Mouse (Mus musculus) kidney, embryonic 14.5 days (tissue): ENCODE results near the gene Adgrl3. TPM values are rescaled to one million over a fixed set of nuclear protein-coding genes. Genes with fewer than 3 reads are reported as not detected.

Experiments used
- ATAC-seq: fragments of 200-750 bp; cut with Nextera tagmentation; 2 replicates; pipeline ENCODE4 v1.8.0; 2017; ENCODE audit warnings: moderate number of reproducible peaks, mild to moderate bottlenecking, moderate TSS enrichment, moderate library complexity; ENCODE audit not compliant: low FRiP score, low TSS enrichment
- H3K27ac ChIP-seq: fragments of 300-500 bp; sonication (generic); 2 replicates; pipeline ENCODE4 v1.5.1; 2014; ENCODE audit warnings: low read depth, mild to moderate bottlenecking, low read length, moderate library complexity, mixed read lengths
- H3K27me3 ChIP-seq: fragments of 300-500 bp; sonication (generic); 2 replicates; pipeline ENCODE4 v1.6.1; 2014; ENCODE audit warnings: mild to moderate bottlenecking, low read length; ENCODE audit not compliant: control insufficient read depth, insufficient read depth
- H3K36me3 ChIP-seq: fragments of 300-500 bp; sonication (generic); 2 replicates; pipeline ENCODE4 v1.6.1; 2014; ENCODE audit warnings: low read length, mixed read lengths; ENCODE audit not compliant: control insufficient read depth, insufficient read depth
- H3K4me1 ChIP-seq: fragments of 300-500 bp; sonication (generic); 2 replicates; pipeline ENCODE4 v1.6.1; 2014; ENCODE audit warnings: low read length, mixed read lengths; ENCODE audit not compliant: control insufficient read depth, insufficient read depth
- H3K4me2 ChIP-seq: fragments of 300-500 bp; sonication (generic); replicated peaks from 2 replicates; pipeline ENCODE4 v1.6.1; 2014; ENCODE audit warnings: low read depth, mild to moderate bottlenecking, low read length
- H3K4me3 ChIP-seq: fragments of 300-500 bp; sonication (generic); 2 replicates; pipeline ENCODE4 v1.5.1; 2014; ENCODE audit warnings: mild to moderate bottlenecking, low read length
- H3K9ac ChIP-seq: fragments of 300-500 bp; sonication (generic); 2 replicates; pipeline ENCODE4 v1.6.1; 2014; ENCODE audit warnings: low read depth, mild to moderate bottlenecking, low read length, moderate library complexity
- H3K9me3 ChIP-seq: fragments of 300-500 bp; sonication (generic); 2 replicates; pipeline ENCODE4 v1.6.1; 2016; ENCODE audit warnings: low read length; ENCODE audit not compliant: control insufficient read depth
- WGBS: fragments of 180-500 bp; shearing (Covaris S2); extraction: QIAGEN DNeasy Blood & Tissue Kit; methylation state at CpG from one replicate; pipeline ENCODE4 v1.1.7; 2014; 5-methylcytosine and 5-hydroxymethylcytosine counted together
- polyA plus RNA-seq: library from polyadenylated mRNA; unstranded; fragments of >200 nt; fragmentation: Nextera tagmentation; extraction: Ambion mirVana; gene quantifications from 2 replicates; pipeline ENCODE4 v1.2.1, GENCODE M21; 2014

The Adgrl3 gene
- polyA plus RNA-seq, 1 experiment from 2014 or later = 28.2 TPM

GRCm38 (mm10) chr5:81564294-81564693 is 544.4 kb downstream of the Adgrl3 start:
- Histone ChIP-seq H3K27me3 (no peaks in the 10 kb centered on the region), H3K36me3 (no peaks in the 10 kb centered on the region), H3K4me1 (no peaks in the 10 kb centered on the region), H3K27ac (no peak overlapping the region), H3K9me3 (no peaks in the 10 kb centered on the region), H3K4me2 (no peak overlapping the region), H3K9ac (no peak overlapping the region), H3K4me3 (no peak overlapping the region)
- ATAC-seq = no peak
- 58% methylated on average over 1 of the region's 1 CpGs for WGBS

DNA sequence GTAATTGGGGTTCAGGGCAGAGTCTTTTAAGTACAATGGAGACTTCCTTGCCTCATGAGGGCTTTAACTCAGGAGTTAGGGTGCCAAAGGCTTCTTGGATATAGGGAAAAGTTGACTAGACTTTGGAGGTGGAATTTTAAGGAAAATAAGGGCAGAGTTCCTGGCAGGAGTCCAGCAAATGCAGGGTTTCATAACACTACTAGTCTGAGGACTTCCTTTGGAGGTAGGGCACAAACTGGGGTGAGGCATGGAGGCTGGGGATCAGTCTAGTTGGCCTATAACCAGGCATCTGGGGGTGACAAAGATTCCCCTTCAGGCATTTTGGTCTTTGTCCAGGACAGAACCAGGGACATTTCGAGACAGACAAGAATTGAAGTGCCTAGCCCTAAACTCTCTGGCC is 546.6 kb downstream of the Adgrl3 start:
- WGBS = 86% methylated on average over 1 of the region's 1 CpGs
- ATAC-seq = no peak
- Histone ChIP-seq H3K4me1 (no peaks in the 10 kb centered on the region), H3K36me3 (no peaks in the 10 kb centered on the region), H3K27me3 (no peaks in the 10 kb centered on the region), H3K4me3 (no peak overlapping the region), H3K9ac (no peak overlapping the region), H3K27ac (no peak overlapping the region), H3K4me2 (no peak overlapping the region), H3K9me3 (no peaks in the 10 kb centered on the region)

DNA sequence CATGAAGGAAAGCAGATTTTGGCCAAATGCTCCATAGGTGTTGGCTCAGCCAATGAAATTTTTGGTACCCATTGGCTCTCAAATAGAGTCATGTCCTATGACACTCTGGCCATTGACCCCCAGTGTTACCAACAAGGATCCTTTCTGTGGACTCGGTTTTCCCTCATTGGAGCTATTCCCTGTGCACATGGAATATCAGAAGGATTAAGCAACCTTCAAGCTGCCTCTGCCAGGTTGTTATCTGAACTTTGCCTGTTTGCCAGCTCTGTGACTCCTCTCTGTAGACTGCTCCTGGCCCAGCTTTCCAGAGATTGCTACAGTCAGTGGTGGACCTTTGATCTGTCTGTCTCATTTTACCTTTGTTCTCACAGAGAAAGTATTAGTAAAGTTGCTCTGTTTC is 548.8 kb downstream of the Adgrl3 start:
- Histone ChIP-seq H3K9ac (no peak overlapping the region), H3K4me1 (no peaks in the 10 kb centered on the region), H3K27me3 (no peaks in the 10 kb centered on the region), H3K36me3 (no peaks in the 10 kb centered on the region), H3K4me3 (no peak overlapping the region), H3K4me2 (no peak overlapping the region), H3K9me3 (no peaks in the 10 kb centered on the region), H3K27ac (no peak overlapping the region)
- no peak for ATAC-seq
- 71% methylated on average over 1 of the region's 1 CpGs for WGBS

DNA sequence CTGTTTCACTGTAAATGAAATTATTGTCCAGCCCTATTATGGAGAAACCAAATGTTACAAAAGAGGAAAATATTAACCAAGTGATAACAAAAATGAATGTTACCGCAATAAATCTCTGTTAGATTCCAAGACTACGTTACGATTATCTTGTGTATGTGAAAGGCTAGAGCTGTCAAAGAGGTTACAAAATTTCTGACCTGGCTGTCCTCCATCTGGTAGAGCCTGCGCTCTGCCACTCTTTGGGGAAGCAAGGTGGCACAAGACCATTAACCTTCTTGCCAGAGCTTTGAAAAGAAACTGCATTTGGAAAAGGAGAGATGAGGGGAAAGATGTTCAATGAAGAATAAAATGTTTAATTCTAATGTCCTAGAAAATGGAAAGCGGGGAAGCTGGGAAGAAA is 562.9 kb downstream of the Adgrl3 start:
- ATAC-seq = no peak
- H3K36me3 ChIP-seq = no peaks in the 10 kb centered on the region
- H3K27ac ChIP-seq = no peak overlapping the region
- WGBS = 86% methylated on average over 5 of the region's 5 CpGs
- no peaks in the 10 kb centered on the region for H3K9me3 ChIP-seq
- H3K4me1 ChIP-seq = no peaks in the 10 kb centered on the region
- no peak overlapping the region for H3K9ac ChIP-seq
- H3K27me3 ChIP-seq = no peaks in the 10 kb centered on the region
- no peak overlapping the region for H3K4me3 ChIP-seq
- H3K4me2 ChIP-seq = no peak overlapping the region

- no peak overlapping the region for H3K4me3 ChIP-seq
- WGBS = 63% methylated on average over 3 of the region's 3 CpGs
- no peaks in the 10 kb centered on the region for H3K4me1 ChIP-seq
- no peak for ATAC-seq
- H3K9ac ChIP-seq = no peak overlapping the region
- no peaks in the 10 kb centered on the region for H3K27me3 ChIP-seq
- no peak overlapping the region for H3K4me2 ChIP-seq
- no peaks in the 10 kb centered on the region for H3K36me3 ChIP-seq
- no peaks in the 10 kb centered on the region for H3K9me3 ChIP-seq
- H3K27ac ChIP-seq = no peak overlapping the region
These were observed 563.5 kb downstream of the Adgrl3 start for GRCm38 (mm10) chr5:81583425-81583824.

GRCm38 (mm10) chr5:81584945-81585344 is 565.0 kb downstream of the Adgrl3 start:
- Histone ChIP-seq H3K4me3 (no peak overlapping the region), H3K9me3 (no peaks in the 10 kb centered on the region), H3K9ac (no peak overlapping the region), H3K4me1 (no peaks in the 10 kb centered on the region), H3K36me3 (no peaks in the 10 kb centered on the region), H3K27me3 (no peaks in the 10 kb centered on the region), H3K27ac (no peak overlapping the region), H3K4me2 (no peak overlapping the region)
- ATAC-seq = no peak
- 85% methylated on average over 3 of the region's 3 CpGs for WGBS

DNA sequence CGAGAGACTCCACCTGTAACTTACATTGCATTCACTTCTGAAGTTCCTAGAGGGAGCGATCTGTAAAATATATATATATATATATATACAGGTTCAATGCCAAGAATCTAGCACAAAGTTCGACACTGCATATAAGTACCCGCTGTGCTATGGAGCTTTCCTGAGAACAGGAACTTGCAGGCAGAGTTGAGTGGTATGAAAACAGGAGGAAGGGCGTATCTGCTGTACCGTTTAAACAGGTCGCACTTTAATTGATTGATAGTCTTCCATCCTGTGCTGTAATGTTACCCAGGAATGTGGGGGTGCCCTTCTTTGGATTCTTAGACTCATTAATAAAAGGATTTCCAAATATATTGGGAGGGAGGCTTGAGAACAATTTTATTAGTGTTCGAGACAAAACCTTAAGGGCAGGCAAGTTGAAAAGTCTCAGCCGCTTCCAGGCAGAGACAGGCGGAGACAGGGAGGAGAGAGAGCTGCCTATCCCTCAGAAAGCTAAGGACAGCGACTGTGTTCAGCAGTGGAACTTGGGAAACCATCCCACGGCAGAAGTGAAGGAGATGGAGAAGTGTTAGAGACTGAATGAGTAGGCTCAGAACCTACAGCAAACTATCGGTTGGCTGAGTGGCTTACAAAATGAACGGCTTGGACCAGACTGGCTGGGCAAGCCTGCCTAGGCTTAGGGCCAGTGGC is 570.2 kb downstream of the Adgrl3 start:
- WGBS = 38% methylated on average over 14 of the region's 14 CpGs
- Histone ChIP-seq H3K4me3 (no peak overlapping the region), H3K9me3 (no peaks in the 10 kb centered on the region), H3K4me2 (no peak overlapping the region), H3K9ac (no peak overlapping the region), H3K4me1 (0 out of 2 replicates have a peak, but pooled peaks cover 5% of the 10 kb centered on the region), H3K36me3 (no peaks in the 10 kb centered on the region), H3K27ac (no peak overlapping the region), H3K27me3 (no peaks in the 10 kb centered on the region)
- peak; percentile 78 for ATAC-seq

- 45% methylated on average over 3 of the region's 3 CpGs for WGBS
- H3K27me3 ChIP-seq = no peaks in the 10 kb centered on the region
- H3K4me3 ChIP-seq = no peak overlapping the region
- no peak overlapping the region for H3K27ac ChIP-seq
- no peak overlapping the region for H3K9ac ChIP-seq
- ATAC-seq = no peak
- H3K9me3 ChIP-seq = no peaks in the 10 kb centered on the region
- no peak overlapping the region for H3K4me2 ChIP-seq
- no peaks in the 10 kb centered on the region for H3K36me3 ChIP-seq
- H3K4me1 ChIP-seq = 0 out of 2 replicates have a peak, but pooled peaks cover 5% of the 10 kb centered on the region
These were observed 571.5 kb downstream of the Adgrl3 start for GRCm38 (mm10) chr5:81591481-81591880.

GRCm38 (mm10) chr5:81593396-81593995 is 573.6 kb downstream of the Adgrl3 start:
- 91% methylated on average over 1 of the region's 1 CpGs for WGBS
- Histone ChIP-seq H3K4me2 (no peak overlapping the region), H3K4me3 (no peak overlapping the region), H3K4me1 (0 out of 2 replicates have a peak, but pooled peaks cover 5% of the 10 kb centered on the region), H3K9me3 (no peaks in the 10 kb centered on the region), H3K9ac (no peak overlapping the region), H3K27me3 (no peaks in the 10 kb centered on the region), H3K27ac (no peak overlapping the region), H3K36me3 (no peaks in the 10 kb centered on the region)
- no peak for ATAC-seq
